13 mouse cellular contexts compared by ENCODE assay signal in genomic region chr8:93941636-93942054, GRCm38 (mm10).
DNase-seq lines count a peak whose midpoint lies in the region; ATAC-seq and TF ChIP-seq lines count a peak whose summit lies in the region.
"Had no signal": no experiment of that assay in that cellular context is flagged by ENCODE, and none has a peak within 500 bp of the region (broad histone marks: within the 10 kb centered on the region; RNA-seq: fewer than 3 reads in every experiment).

No protein-coding gene starts in this region.

- H3K4me2 ChIP-seq in forebrain, embryonic 13.5 days: no peak overlapping the region
- no peak overlapping the region for H3K4me2 ChIP-seq in forebrain, embryonic 11.5 days (ENCODE audit: low read depth, low read length, severe bottlenecking)
- no peak overlapping the region for H3K4me2 ChIP-seq in hindbrain, postnatal 0 days (ENCODE audit: low read depth, low read length)
- H3K4me2 ChIP-seq: limb, embryonic 12.5 days; neural tube, embryonic 13.5 days had no signal

- TF ChIP-seq CTCF in hindbrain, postnatal 0 days (IDR thresholded peaks at IDR 0.05; ENCODE audit: low read depth): peak; percentile 38

- intact Hi-C loops in gastrocnemius, postnatal 36 days (cut with DNase I): no loop called here

- no peak for ATAC-seq in forebrain, embryonic 13.5 days
- ATAC-seq in forebrain, embryonic 11.5 days (replicated peaks; ENCODE audit: low FRiP score): no peak
- peak; percentile 30; the same call in 1 of the 2 replicates for ATAC-seq in hindbrain, postnatal 0 days
- ATAC-seq: intestine, embryonic 16.5 days had no signal

- no peaks in the 10 kb centered on the region for H3K27me3 ChIP-seq in forebrain, embryonic 13.5 days
- no peaks in the 10 kb centered on the region for H3K27me3 ChIP-seq in forebrain, embryonic 11.5 days (ENCODE audit: control insufficient read depth, insufficient read depth, low read length)
- no peaks in the 10 kb centered on the region for H3K27me3 ChIP-seq in hindbrain, postnatal 0 days (ENCODE audit: insufficient read depth, low read length)
- H3K27me3 ChIP-seq in hindbrain, embryonic 10.5 days (ENCODE audit: insufficient read depth, poor library complexity, severe bottlenecking): no peaks in the 10 kb centered on the region
- H3K27me3 ChIP-seq: limb, embryonic 12.5 days; neural tube, embryonic 13.5 days had no signal

- H3K4me1 ChIP-seq in forebrain, embryonic 13.5 days: peaks cover 14% of the 10 kb centered on the region; the same call in 1 of the 2 replicates
- no peaks in the 10 kb centered on the region for H3K4me1 ChIP-seq in forebrain, embryonic 11.5 days (replicated peaks; ENCODE audit: control insufficient read depth, insufficient read depth, low read length)
- no peaks in the 10 kb centered on the region for H3K4me1 ChIP-seq in hindbrain, postnatal 0 days (ENCODE audit: insufficient read depth, low read length)
- 0 out of 2 replicates have a peak, but pooled peaks cover 8% of the 10 kb centered on the region for H3K4me1 ChIP-seq in hindbrain, embryonic 10.5 days (replicated peaks)
- H3K4me1 ChIP-seq: neural tube, embryonic 13.5 days had no signal

- WGBS in forebrain, embryonic 13.5 days: 81% methylated on average over 4 of the region's 4 CpGs
- 77% methylated on average over 4 of the region's 4 CpGs for WGBS in forebrain, embryonic 11.5 days
- 57% methylated on average over 4 of the region's 4 CpGs for WGBS in hindbrain, postnatal 0 days
- WGBS in hindbrain, embryonic 10.5 days: 79% methylated on average over 4 of the region's 4 CpGs

- no peaks in the 10 kb centered on the region for H3K9me3 ChIP-seq in forebrain, embryonic 13.5 days (replicated peaks)
- H3K9me3 ChIP-seq in forebrain, embryonic 11.5 days (ENCODE audit: control insufficient read depth, low read length): no peaks in the 10 kb centered on the region
- no peaks in the 10 kb centered on the region for H3K9me3 ChIP-seq in hindbrain, postnatal 0 days (ENCODE audit: low read length)
- no peaks in the 10 kb centered on the region for H3K9me3 ChIP-seq in hindbrain, embryonic 10.5 days
- H3K9me3 ChIP-seq: limb, embryonic 12.5 days; neural tube, embryonic 13.5 days had no signal

- no peak overlapping the region for H3K9ac ChIP-seq in forebrain, embryonic 13.5 days
- H3K9ac ChIP-seq in forebrain, embryonic 11.5 days (ENCODE audit: low read length): no peak overlapping the region
- H3K9ac ChIP-seq in hindbrain, postnatal 0 days (replicated peaks; ENCODE audit: low read length): no peak overlapping the region
- H3K9ac ChIP-seq: limb, embryonic 12.5 days; neural tube, embryonic 13.5 days had no signal

- DNase-seq in forebrain, embryonic 11.5 days (ENCODE audit: low spot score): no peak
- no peak for DNase-seq in hindbrain, postnatal 0 days (ENCODE audit: low spot score)
- DNase-seq in hindbrain, embryonic 10.5 days (ENCODE audit: low spot score): no peak
- DNase-seq in brain, adult 2 months (ENCODE audit: low read depth, low spot score): peak; percentile 85
- DNase-seq in cerebellum, postnatal 25 days: peak; percentile 71 to 79
- DNase-seq in adrenal gland, adult 8-10 months: no peak
- DNase-seq in gastrocnemius, postnatal 36 days: no peak
- DNase-seq: lung, adult 18-20 months; thymus, postnatal 25 days had no signal

- H3K27ac ChIP-seq in forebrain, embryonic 13.5 days: peak overlapping the region; percentile 31; the same call in 1 of the 2 replicates
- no peak overlapping the region for H3K27ac ChIP-seq in forebrain, embryonic 11.5 days (ENCODE audit: low read depth, low read length)
- no peak overlapping the region for H3K27ac ChIP-seq in hindbrain, postnatal 0 days
- no peak overlapping the region for H3K27ac ChIP-seq in hindbrain, embryonic 10.5 days
- H3K27ac ChIP-seq: limb, embryonic 12.5 days; neural tube, embryonic 13.5 days had no signal

- no peak overlapping the region for H3K4me3 ChIP-seq in forebrain, embryonic 13.5 days
- H3K4me3 ChIP-seq in forebrain, embryonic 11.5 days (ENCODE audit: low read depth, low read length): no peak overlapping the region
- no peak overlapping the region for H3K4me3 ChIP-seq in hindbrain, postnatal 0 days (ENCODE audit: low read length)
- H3K4me3 ChIP-seq in hindbrain, embryonic 10.5 days: no peak overlapping the region
- H3K4me3 ChIP-seq: limb, embryonic 12.5 days; neural tube, embryonic 13.5 days had no signal

- H3K36me3 ChIP-seq in forebrain, embryonic 13.5 days (ENCODE audit: poor library complexity, severe bottlenecking): peaks cover 41% of the 10 kb centered on the region
- no peaks in the 10 kb centered on the region for H3K36me3 ChIP-seq in forebrain, embryonic 11.5 days (ENCODE audit: control insufficient read depth, insufficient read depth, low read length)
- H3K36me3 ChIP-seq in hindbrain, postnatal 0 days (ENCODE audit: insufficient read depth, low read length): peaks cover 5% of the 10 kb centered on the region; the same call in 1 of the 2 replicates
- H3K36me3 ChIP-seq in hindbrain, embryonic 10.5 days: 0 out of 2 replicates have a peak, but pooled peaks cover 2% of the 10 kb centered on the region
- H3K36me3 ChIP-seq: limb, embryonic 12.5 days had no signal

Comparison
In these comparisons a context has a peak if more than half of its experiments do, and no peak if none do; other contexts are left out.
1. DNase-seq: peak in brain, adult 2 months (single experiment) and cerebellum, postnatal 25 days (2 of 2); none in forebrain, embryonic 11.5 days (single experiment), hindbrain, postnatal 0 days (single experiment), hindbrain, embryonic 10.5 days (single experiment), adrenal gland, adult 8-10 months (single experiment) and gastrocnemius, postnatal 36 days (0 of 2).